Mouse (Mus musculus): Measurements from ENCODE around the gene Serpinb3d.
"Not testable (repeated sequence)": the region's sequence is repeated elsewhere in the genome, so short reads cannot be mapped to it uniquely, and the experiment has no call there.

Gene Serpinb3d

DNA sequence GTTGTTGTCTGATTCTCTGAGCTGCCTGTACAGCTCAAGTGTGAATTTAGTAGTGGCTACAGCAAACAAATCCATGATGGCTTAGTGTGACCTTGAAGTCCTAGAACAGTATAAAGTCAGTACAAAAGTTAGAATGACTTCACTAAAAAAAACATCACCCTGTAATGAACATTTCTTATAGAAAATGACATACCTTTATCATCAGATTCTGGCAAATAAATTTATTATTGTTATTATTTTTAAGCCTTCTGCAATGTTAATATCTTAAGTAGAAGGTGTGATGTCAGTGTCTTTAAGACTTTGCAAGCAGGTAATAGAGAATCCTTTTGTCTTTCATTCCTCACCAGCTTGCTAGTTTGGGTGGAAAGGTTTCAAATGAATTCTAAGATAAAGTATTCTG, at the start of gene Serpinb3d:
Serpinb3d (minus strand) TSS at position 101 of the 400 bp plus-strand sequence.
- no peak for DNase-seq

DNA sequence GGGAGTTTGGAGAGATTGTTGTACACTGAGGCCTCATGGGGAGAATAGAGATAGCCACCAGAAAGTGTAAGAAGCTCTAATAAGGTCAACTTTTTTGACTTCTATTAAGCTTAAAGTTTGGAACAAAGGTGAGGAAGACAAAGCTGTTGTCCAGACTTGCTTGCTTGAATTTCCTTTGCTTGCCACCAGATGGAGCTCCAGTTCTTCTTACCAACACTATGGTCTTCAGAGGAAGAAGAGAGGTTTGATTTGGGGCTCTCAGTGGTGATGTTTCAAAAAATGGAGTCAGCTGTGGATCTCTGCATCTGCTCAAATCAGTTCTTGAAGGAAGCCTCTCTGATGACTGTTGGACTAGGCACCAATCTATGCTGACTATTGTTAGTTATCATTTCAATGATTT, 44.1 kb upstream of the Serpinb3d start:
- DNase-seq: peak in 1 of 2 experiments; percentile 1

DNA sequence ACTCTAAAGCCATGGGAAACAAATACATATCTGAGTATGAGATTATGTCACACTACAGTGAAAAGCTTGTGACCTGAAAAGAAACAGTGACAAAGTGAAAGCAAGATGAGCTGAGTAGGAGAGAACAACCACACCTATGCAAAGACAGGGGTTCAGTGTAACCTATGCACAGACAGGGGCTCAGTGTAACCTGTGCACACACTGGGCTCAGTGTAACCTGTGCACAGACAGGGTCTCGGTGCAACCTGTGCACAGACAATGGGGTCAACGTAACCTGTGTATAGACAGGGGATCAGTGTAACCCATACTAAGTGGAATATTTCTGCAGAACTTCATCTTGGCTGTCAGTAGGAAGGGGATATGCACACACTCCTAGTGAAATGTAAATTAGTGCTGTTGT, 15.1 kb upstream of the Serpinb3d start:
- DNase-seq: no peak

DNA sequence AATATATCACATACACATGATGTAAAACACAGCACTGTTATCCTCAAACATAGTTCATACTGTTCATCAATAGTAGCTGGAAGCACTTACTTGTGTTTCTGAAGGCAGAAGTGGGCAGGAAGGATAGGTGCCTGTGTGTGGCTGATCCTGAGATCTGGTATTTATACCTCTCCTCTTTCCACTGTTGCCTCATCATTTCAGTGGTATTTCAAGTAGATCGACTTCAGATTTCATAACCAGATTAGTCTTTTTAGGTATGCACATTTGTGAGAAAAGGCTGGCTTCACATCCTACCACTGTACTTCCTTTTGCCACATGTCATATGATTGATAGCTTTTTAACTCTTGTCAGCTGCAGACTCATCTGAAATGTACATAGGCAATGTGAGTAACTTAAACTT, 31.1 kb downstream of the Serpinb3d start, which contains the start of gene Serpinb3a:
Serpinb3a (minus strand) TSS at position 101 of the 400 bp plus-strand sequence.
- DNase-seq: no peak

DNA sequence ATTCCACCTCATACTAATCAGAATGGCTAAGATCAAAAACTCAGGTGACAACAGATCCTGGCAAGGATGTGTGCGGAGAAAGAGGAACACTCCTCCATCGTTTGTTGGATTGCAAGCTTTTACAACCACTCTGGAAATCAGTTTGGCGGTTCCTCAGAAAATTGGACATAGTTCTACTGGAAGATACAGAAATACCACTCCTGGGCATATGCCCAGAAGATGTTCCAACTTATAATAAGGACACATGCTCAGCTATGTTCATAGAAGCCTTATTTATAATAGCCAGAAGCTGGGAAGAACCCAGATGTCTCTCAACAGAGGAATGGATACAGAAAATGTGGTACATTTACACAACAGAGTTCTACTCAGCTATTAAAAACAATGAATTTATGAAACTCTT, 49.1 kb downstream of the Serpinb3d start:
- DNase-seq: not testable (repeated sequence)

Measured in lung, adult 18-20 months (tissue).